Mouse (Mus musculus) embryonic facial prominence, embryonic 13.5 days (tissue): ENCODE results near the gene Dohh. TPM values are rescaled to one million over a fixed set of nuclear protein-coding genes. Genes with fewer than 3 reads are reported as not detected.

Experiments used
- ATAC-seq: fragments of 200-750 bp; cut with Nextera tagmentation; 2 replicates; pipeline ENCODE4 v1.8.0; 2017; ENCODE audit warnings: low read depth; ENCODE audit not compliant: insufficient number of reproducible peaks, insufficient read depth, low FRiP score, low TSS enrichment
- H3K27ac ChIP-seq: fragments of 300-500 bp; sonication (generic); 2 replicates; pipeline ENCODE4 v1.5.1; 2015; ENCODE audit warnings: moderate library complexity, mild to moderate bottlenecking, inconsistent platforms
- H3K27me3 ChIP-seq: fragments of 300-500 bp; sonication (generic); 2 replicates; pipeline ENCODE4 v1.6.1; 2015; ENCODE audit warnings: mild to moderate bottlenecking, inconsistent platforms
- H3K36me3 ChIP-seq: fragments of 300-500 bp; sonication (generic); 2 replicates; pipeline ENCODE4 v1.6.1; 2015; ENCODE audit warnings: mild to moderate bottlenecking, inconsistent platforms
- H3K4me1 ChIP-seq: fragments of 300-500 bp; sonication (generic); 2 replicates; pipeline ENCODE4 v1.6.1; 2015; ENCODE audit warnings: inconsistent platforms
- H3K4me2 ChIP-seq: fragments of 300-500 bp; sonication (generic); 2 replicates; pipeline ENCODE4 v1.6.1; 2015; ENCODE audit warnings: moderate library complexity, mild to moderate bottlenecking, inconsistent platforms
- H3K4me3 ChIP-seq: fragments of 300-500 bp; sonication (generic); 2 replicates; pipeline ENCODE4 v1.5.1; 2015; ENCODE audit warnings: mild to moderate bottlenecking, inconsistent platforms
- H3K9ac ChIP-seq: fragments of 300-500 bp; sonication (generic); 2 replicates; pipeline ENCODE4 v1.6.1; 2015; ENCODE audit warnings: mild to moderate bottlenecking, inconsistent platforms
- H3K9me3 ChIP-seq: fragments of 300-500 bp; sonication (generic); 2 replicates; pipeline ENCODE4 v1.6.1; 2016; ENCODE audit warnings: inconsistent platforms
- WGBS: fragments of 180-500 bp; shearing (Covaris S2); methylation state at CpG from one replicate; pipeline ENCODE4 v1.1.7; 2015; ENCODE audit warnings: mixed read lengths; 5-methylcytosine and 5-hydroxymethylcytosine counted together
- polyA plus RNA-seq: library from polyadenylated mRNA; unstranded; fragments of >200 nt; fragmentation: Nextera tagmentation; extraction: Ambion mirVana; gene quantifications from 2 replicates; pipeline ENCODE4 v1.2.1, GENCODE M21; 2015

The Dohh gene
- polyA plus RNA-seq, 1 experiment from 2014 or later, result 71.8 TPM

DNA sequence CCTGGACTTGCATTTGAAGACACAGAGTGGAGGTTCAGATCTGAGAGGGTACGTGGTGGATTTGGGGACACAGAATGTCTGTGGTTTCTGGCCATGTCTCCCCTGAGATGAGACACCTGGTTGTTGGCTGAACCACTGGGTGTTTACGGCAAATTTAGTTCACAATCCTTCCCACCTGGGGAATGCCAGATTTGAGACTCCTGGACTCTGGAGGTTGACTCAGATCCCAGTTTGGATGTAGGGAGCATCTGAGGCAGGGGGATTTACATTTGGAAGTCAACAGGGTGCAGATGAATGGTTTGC lies 6.9 kb upstream of the Dohh start:
- Histone ChIP-seq H3K27me3 (no peaks in the 10 kb centered on the region), H3K27ac (peak overlapping the region; percentile 75; the same call in 1 of the 2 replicates), H3K4me2 (peak overlapping the region; percentile 88), H3K36me3 (peaks cover 35% of the 10 kb centered on the region), H3K9me3 (no peaks in the 10 kb centered on the region), H3K4me1 (peaks cover 39% of the 10 kb centered on the region), H3K9ac (peak overlapping the region; percentile 95), H3K4me3 (peak overlapping the region; percentile 79)
- no peak for ATAC-seq
- 55% methylated on average over 2 of the region's 2 CpGs for WGBS

GRCm38 (mm10) chr10:81377793-81378552 lies 6.3 kb upstream of the Dohh start, which contains the start of gene Fzr1:
Fzr1 (minus strand) TSS chr10:81378516.
- Histone ChIP-seq H3K9ac (peak within 1 kb of the TSS; percentile 95), H3K4me1 (peaks cover 37% of the 10 kb centered on the region), H3K27me3 (no peaks in the 10 kb centered on the region), H3K4me2 (peak within 1 kb of the TSS; percentile 88), H3K27ac (peak within 1 kb of the TSS; percentile 85), H3K4me3 (peak within 1 kb of the TSS; percentile 79), H3K9me3 (no peaks in the 10 kb centered on the region), H3K36me3 (peaks cover 29% of the 10 kb centered on the region)
- ATAC-seq, result peak; percentile 21; the same call in 1 of the 2 replicates
- WGBS, result under 1% methylated on average over 53 of the region's 59 CpGs

DNA sequence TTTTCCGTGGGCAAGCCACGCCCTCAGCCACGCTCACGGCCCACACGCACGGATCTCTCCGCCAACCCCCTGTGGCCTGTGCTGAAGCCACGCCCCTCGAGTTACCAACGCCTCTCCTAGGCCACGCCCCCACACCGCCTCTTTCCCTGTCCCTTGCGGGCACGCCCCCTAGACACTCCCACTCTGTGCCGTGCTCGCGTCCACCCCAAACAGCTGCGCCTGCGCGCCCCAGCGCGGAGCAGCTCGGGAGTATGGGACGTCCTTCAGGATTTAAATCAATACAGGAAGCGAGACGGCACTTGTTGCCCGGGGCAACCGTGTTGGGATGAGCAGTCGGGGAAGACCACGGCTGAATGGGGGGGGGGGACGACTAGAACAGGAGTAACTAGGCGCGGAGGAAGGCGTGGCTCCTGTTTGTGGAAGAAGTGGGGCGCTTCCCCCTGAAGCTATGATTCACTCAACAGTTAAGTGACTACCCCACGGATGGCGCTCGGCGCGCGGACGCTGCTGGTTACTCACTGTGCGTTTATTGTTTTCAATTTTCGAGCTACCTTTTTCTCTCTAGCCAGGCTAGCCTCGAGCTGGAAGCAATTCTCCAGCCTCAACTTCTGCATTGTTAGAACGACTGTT lies 5.6 kb upstream of the Dohh start:
- Histone ChIP-seq H3K9me3 (no peaks in the 10 kb centered on the region), H3K4me1 (peaks cover 30% of the 10 kb centered on the region), H3K27ac (peak overlapping the region; percentile 85), H3K36me3 (peaks cover 22% of the 10 kb centered on the region), H3K27me3 (no peaks in the 10 kb centered on the region), H3K4me3 (peak overlapping the region; percentile 79), H3K4me2 (peak overlapping the region; percentile 88), H3K9ac (peak overlapping the region; percentile 69)
- peak; percentile 94 for ATAC-seq
- under 1% methylated on average over 46 of the region's 46 CpGs for WGBS

GRCm38 (mm10) chr10:81379183-81379553 lies 5.1 kb upstream of the Dohh start:
- WGBS, result 56% methylated on average over 3 of the region's 3 CpGs

GRCm38 (mm10) chr10:81379809-81380378 lies 4.3 kb upstream of the Dohh start:
- H3K9ac ChIP-seq, result no peak overlapping the region
- no peak overlapping the region for H3K27ac ChIP-seq
- 84% methylated on average over 6 of the region's 6 CpGs for WGBS
- peaks cover 31% of the 10 kb centered on the region for H3K4me1 ChIP-seq
- H3K4me3 ChIP-seq, result no peak overlapping the region
- no peaks in the 10 kb centered on the region for H3K9me3 ChIP-seq
- H3K27me3 ChIP-seq, result no peaks in the 10 kb centered on the region
- H3K4me2 ChIP-seq, result no peak overlapping the region
- peaks cover 13% of the 10 kb centered on the region for H3K36me3 ChIP-seq
- no peak for ATAC-seq

More at GRCm38 (mm10) chr10:81379183-81379553, 5.1 kb upstream of the Dohh start:
- Histone ChIP-seq H3K9me3 (no peaks in the 10 kb centered on the region), H3K9ac (peak overlapping the region; percentile 69), H3K4me2 (peak overlapping the region; percentile 88), H3K4me3 (peak overlapping the region; percentile 79), H3K36me3 (peaks cover 17% of the 10 kb centered on the region), H3K27ac (peak overlapping the region; percentile 85), H3K4me1 (peaks cover 30% of the 10 kb centered on the region), H3K27me3 (no peaks in the 10 kb centered on the region)
- no peak for ATAC-seq

GRCm38 (mm10) chr10:81382039-81382438 lies 2.2 kb upstream of the Dohh start:
- Histone ChIP-seq H3K9me3 (no peaks in the 10 kb centered on the region), H3K27ac (no peak overlapping the region), H3K36me3 (peaks cover 13% of the 10 kb centered on the region), H3K27me3 (no peaks in the 10 kb centered on the region), H3K9ac (0 out of 2 replicates have a peak overlapping the region, but pooled peaks have one; percentile 52), H3K4me2 (no peak overlapping the region), H3K4me3 (no peak overlapping the region), H3K4me1 (peaks cover 24% of the 10 kb centered on the region)
- WGBS, result 75% methylated on average over 5 of the region's 5 CpGs
- ATAC-seq, result no peak

DNA sequence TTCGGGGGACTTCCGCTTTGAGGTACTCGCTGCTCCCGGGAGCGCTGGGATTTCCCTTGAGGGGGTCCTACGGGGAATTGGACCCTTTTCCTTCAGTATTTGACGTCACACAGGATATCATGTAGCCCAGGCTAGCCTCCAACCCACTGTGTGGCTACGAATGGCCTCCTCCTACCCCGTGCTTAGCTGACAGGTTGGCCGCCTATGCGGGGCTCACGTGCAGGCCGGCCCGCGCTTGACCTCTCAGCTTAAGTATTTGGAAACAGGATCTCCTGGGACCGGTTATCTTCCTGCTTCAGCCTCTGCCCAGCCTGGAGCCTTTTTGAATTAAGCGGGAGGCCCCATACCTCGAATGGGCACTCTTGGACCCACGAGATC lies 366 bp downstream of the Dohh start:
- Histone ChIP-seq H3K4me1 (peaks cover 12% of the 10 kb centered on the region), H3K36me3 (peaks cover 38% of the 10 kb centered on the region), H3K4me2 (peak overlapping the region; percentile 77), H3K27ac (peak overlapping the region; percentile 82), H3K9ac (peak overlapping the region; percentile 90), H3K9me3 (no peaks in the 10 kb centered on the region), H3K27me3 (no peaks in the 10 kb centered on the region), H3K4me3 (peak overlapping the region; percentile 94)
- WGBS, result under 1% methylated on average over 19 of the region's 19 CpGs
- ATAC-seq, result no peak

GRCm38 (mm10) chr10:81385603-81386306 lies 1.5 kb downstream of the Dohh start:
- Histone ChIP-seq H3K4me3 (peak overlapping the region; percentile 94), H3K36me3 (peaks cover 38% of the 10 kb centered on the region), H3K4me1 (peaks cover 12% of the 10 kb centered on the region), H3K9ac (peak overlapping the region; percentile 90; the same call in 1 of the 2 replicates), H3K27me3 (no peaks in the 10 kb centered on the region), H3K4me2 (peak overlapping the region; percentile 77), H3K9me3 (no peaks in the 10 kb centered on the region), H3K27ac (no peak overlapping the region)
- WGBS, result 89% methylated on average over 22 of the region's 22 CpGs
- ATAC-seq, result no peak

DNA sequence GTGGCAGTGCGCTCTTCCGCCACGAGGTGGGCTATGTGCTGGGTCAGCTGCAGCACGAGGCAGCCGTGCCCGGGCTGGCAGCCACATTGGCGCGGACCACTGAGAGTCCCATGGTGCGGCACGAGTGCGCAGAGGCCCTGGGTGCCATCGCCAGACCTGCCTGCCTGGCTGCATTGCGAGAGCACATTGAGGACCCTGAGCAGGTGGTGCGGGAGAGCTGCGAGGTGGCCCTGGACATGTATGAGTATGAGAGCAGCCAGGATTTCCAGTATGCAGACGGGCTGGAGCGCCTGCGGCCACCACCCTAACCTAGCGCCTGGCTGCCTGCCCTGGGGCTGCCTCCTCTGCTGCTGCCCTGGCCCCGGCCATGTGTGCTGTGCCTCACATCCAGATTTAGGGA lies 3.5 kb downstream of the Dohh start:
- H3K4me1 ChIP-seq, result peaks cover 14% of the 10 kb centered on the region
- WGBS, result 95% methylated on average over 20 of the region's 20 CpGs
- no peak overlapping the region for H3K4me3 ChIP-seq
- H3K27ac ChIP-seq, result no peak overlapping the region
- H3K36me3 ChIP-seq, result peaks cover 43% of the 10 kb centered on the region
- H3K9me3 ChIP-seq, result no peaks in the 10 kb centered on the region
- no peak overlapping the region for H3K9ac ChIP-seq
- no peaks in the 10 kb centered on the region for H3K27me3 ChIP-seq
- ATAC-seq, result no peak
- no peak overlapping the region for H3K4me2 ChIP-seq

DNA sequence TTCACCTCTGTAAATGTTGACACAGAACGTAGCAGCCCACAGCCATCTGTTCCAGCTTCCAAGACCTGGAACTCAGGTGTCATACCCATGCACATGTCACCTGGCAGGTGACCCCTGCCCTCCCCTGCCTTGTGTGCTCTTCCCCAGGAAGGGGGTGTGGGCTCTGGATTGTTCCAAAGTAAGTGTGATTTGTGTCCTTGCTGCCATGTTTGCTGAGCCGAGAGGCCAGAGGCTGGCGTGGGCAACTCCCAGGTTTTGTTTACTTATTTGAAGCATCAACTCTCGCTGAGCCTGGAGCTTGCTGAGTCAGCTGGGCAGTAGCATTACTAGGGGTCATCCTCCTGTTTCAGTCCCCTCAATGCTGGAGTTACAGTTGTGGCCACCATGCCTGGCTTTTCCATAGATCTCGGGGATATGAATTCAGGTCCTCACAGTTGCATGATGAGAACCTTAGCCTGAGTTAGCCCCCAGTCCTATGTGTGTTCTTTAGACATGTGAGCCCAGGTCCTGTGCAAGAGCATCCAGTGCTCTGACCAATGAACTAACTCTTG lies 4.4 kb downstream of the Dohh start, which contains the start of gene Gm48552:
TSS of gene Gm48552 (plus strand) at position 501 of the 551 bp plus-strand sequence.
- no peak for ATAC-seq
- H3K9ac ChIP-seq, result 0 out of 2 replicates have a peak within 1 kb of the TSS, but pooled peaks have one; percentile 32
- H3K4me3 ChIP-seq, result no peak within 1 kb of the TSS
- 91% methylated on average over 5 of the region's 5 CpGs for WGBS
- H3K27ac ChIP-seq, result peak within 1 kb of the TSS; percentile 22; the same call in 1 of the 2 replicates
- H3K4me2 ChIP-seq, result no peak within 1 kb of the TSS
- H3K36me3 ChIP-seq, result peaks cover 43% of the 10 kb centered on the region
- H3K4me1 ChIP-seq, result peaks cover 23% of the 10 kb centered on the region
- H3K27me3 ChIP-seq, result no peaks in the 10 kb centered on the region
- no peaks in the 10 kb centered on the region for H3K9me3 ChIP-seq

GRCm38 (mm10) chr10:81389373-81389772 lies 5.1 kb downstream of the Dohh start:
- Histone ChIP-seq H3K27me3 (no peaks in the 10 kb centered on the region), H3K4me1 (peaks cover 27% of the 10 kb centered on the region), H3K27ac (peak overlapping the region; percentile 22; the same call in 1 of the 2 replicates), H3K36me3 (peaks cover 43% of the 10 kb centered on the region), H3K9ac (0 out of 2 replicates have a peak overlapping the region, but pooled peaks have one; percentile 32), H3K4me3 (no peak overlapping the region), H3K4me2 (no peak overlapping the region), H3K9me3 (no peaks in the 10 kb centered on the region)
- no peak for ATAC-seq
- WGBS, result 62% methylated on average over 3 of the region's 3 CpGs
